ENCODE assay signal across 22 mouse cellular contexts in the genomic region with DNA sequence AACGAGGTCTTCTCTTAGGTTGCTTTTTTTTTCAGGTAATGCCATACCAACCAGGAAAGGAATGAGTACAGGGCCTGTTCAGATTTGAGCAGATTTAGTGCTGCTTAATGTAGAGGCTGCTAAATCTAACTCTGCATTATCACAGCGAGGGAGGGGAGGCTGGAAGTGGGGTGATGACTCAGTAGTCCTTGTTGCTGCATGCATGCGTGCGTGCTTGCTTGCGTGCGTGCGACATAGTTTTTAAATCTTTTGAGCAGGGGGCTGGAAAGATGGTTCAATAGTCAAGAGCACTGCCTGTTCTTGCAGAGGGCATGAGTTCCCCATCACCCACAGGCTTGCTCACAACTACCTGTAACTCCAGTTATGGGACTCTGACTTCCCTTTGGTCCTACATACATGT. TPM values are rescaled to one million over a fixed set of nuclear protein-coding genes. Genes with fewer than 3 reads are reported as not detected.
"Had no signal": no experiment of that assay in that cellular context is flagged by ENCODE, and none has a peak within 500 bp of the region (broad histone marks: within the 10 kb centered on the region; RNA-seq: fewer than 3 reads in every experiment).

No protein-coding gene starts in this region.

- H3K4me3 ChIP-seq: kidney, embryonic 15.5 days; limb, embryonic 10.5 days; limb, embryonic 13.5 days; liver, embryonic 12.5 days; liver, embryonic 15.5 days; lung, embryonic 15.5 days; midbrain, embryonic 12.5 days; myocyte; neural tube, embryonic 13.5 days had no signal

- ATAC-seq: liver, embryonic 12.5 days; midbrain, embryonic 16.5 days had no signal

- DNase-seq: kidney, adult 8-10 months; kidney, postnatal 10 days; kidney, postnatal 36 days; layer of hippocampus, postnatal 36 days; liver; lung, adult 18-20 months; lung, postnatal 10 days; lung, postnatal 4 days; thymus, adult 18-20 months; thymus, postnatal 36 days had no signal

- H3K27ac ChIP-seq: kidney, embryonic 15.5 days; limb, embryonic 10.5 days; limb, embryonic 13.5 days; liver, embryonic 12.5 days; liver, embryonic 15.5 days; lung, embryonic 15.5 days; midbrain, embryonic 12.5 days; neural tube, embryonic 13.5 days had no signal

RNA-seq across cellular contexts. Expression of a gene that starts 56.1 kb away (rescaled TPM):
- total RNA-seq: megakaryocyte-erythroid progenitor cell, adult 5-6 weeks; monocyte, adult 5-6 weeks had no signal
